Mouse (Mus musculus): ENCODE measurements at regions not wholly inside any gene's neighbourhood (a gene's known extent, or its start where the extent isn't known, plus 50 kb on each side); places are given as distances from the start of the nearest gene placed in this dataset.
A peak's percentile ranks its signal among the peaks of the same experiment; 100 is the strongest.

- Histone ChIP-seq H3K4me2 (ENCODE audit: low read depth, low read length) (no peak overlapping the region), H3K27ac (ENCODE audit: low read length) (no peak overlapping the region), H3K9ac (ENCODE audit: low read length) (no peak overlapping the region), H3K27me3 (ENCODE audit: control insufficient read depth, insufficient read depth, low read depth, low read length) (no peaks in the 10 kb centered on the region), H3K36me3 (ENCODE audit: control insufficient read depth, insufficient read depth, low read length) (no peaks in the 10 kb centered on the region), H3K9me3 (ENCODE audit: control insufficient read depth, low read length) (no peaks in the 10 kb centered on the region), H3K4me1 (replicated peaks; ENCODE audit: control insufficient read depth, insufficient read depth, low read length) (no peaks in the 10 kb centered on the region; the same call in 1 of the 2 replicates), H3K4me3 (ENCODE audit: low read length) (no peak overlapping the region)
- WGBS: 74% methylated on average over 10 of the region's 10 CpGs
- ATAC-seq (ENCODE audit: low read depth): no peak
Measured at GRCm38 (mm10) chr12:77045356-77045755, 83.4 kb upstream of the Max start.

DNA sequence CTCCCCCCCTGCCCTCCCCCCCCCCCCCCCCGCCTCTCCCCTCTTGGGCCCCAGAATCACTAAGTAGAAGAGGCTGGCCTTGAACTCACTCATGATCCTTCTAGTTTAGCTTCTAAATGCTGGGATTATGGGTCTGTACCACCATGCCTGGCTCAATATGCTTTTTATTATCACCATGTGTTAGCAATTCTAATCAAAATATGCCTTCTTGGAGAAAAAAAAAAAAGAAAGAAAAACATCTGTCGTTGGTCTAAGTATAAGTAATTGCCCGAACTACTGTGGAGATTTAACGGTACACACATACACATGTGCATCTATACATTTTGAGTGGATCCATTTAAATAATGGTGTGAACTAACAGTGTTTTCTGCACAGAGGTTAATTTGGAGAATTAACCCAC, 80.4 kb upstream of the Max start:
- 60% methylated on average over 3 of the region's 4 CpGs for WGBS
- no peaks in the 10 kb centered on the region for H3K9me3 ChIP-seq (ENCODE audit: control insufficient read depth, low read length)
- no peak for ATAC-seq (ENCODE audit: low read depth)
- peaks cover 4% of the 10 kb centered on the region; the same call in 1 of the 2 replicates for H3K4me1 ChIP-seq (replicated peaks; ENCODE audit: control insufficient read depth, insufficient read depth, low read length)
- no peak overlapping the region for H3K9ac ChIP-seq (ENCODE audit: low read length)
- H3K27ac ChIP-seq (ENCODE audit: low read length): no peak overlapping the region
- no peak overlapping the region for H3K4me2 ChIP-seq (ENCODE audit: low read depth, low read length)
- H3K27me3 ChIP-seq (ENCODE audit: control insufficient read depth, insufficient read depth, low read depth, low read length): no peaks in the 10 kb centered on the region
- no peak overlapping the region for H3K4me3 ChIP-seq (ENCODE audit: low read length)
- no peaks in the 10 kb centered on the region for H3K36me3 ChIP-seq (ENCODE audit: control insufficient read depth, insufficient read depth, low read length)

GRCm38 (mm10) chr12:77041141-77041540, 79.1 kb upstream of the Max start:
- WGBS: 34% methylated on average over 5 of the region's 5 CpGs
- Histone ChIP-seq H3K4me1 (replicated peaks; ENCODE audit: control insufficient read depth, insufficient read depth, low read length) (peaks cover 4% of the 10 kb centered on the region; the same call in 1 of the 2 replicates), H3K36me3 (ENCODE audit: control insufficient read depth, insufficient read depth, low read length) (no peaks in the 10 kb centered on the region), H3K4me3 (ENCODE audit: low read length) (no peak overlapping the region), H3K27me3 (ENCODE audit: control insufficient read depth, insufficient read depth, low read depth, low read length) (no peaks in the 10 kb centered on the region), H3K9me3 (ENCODE audit: control insufficient read depth, low read length) (no peaks in the 10 kb centered on the region), H3K4me2 (ENCODE audit: low read depth, low read length) (no peak overlapping the region), H3K27ac (ENCODE audit: low read length) (no peak overlapping the region), H3K9ac (ENCODE audit: low read length) (no peak overlapping the region)
- no peak for ATAC-seq (ENCODE audit: low read depth)

DNA sequence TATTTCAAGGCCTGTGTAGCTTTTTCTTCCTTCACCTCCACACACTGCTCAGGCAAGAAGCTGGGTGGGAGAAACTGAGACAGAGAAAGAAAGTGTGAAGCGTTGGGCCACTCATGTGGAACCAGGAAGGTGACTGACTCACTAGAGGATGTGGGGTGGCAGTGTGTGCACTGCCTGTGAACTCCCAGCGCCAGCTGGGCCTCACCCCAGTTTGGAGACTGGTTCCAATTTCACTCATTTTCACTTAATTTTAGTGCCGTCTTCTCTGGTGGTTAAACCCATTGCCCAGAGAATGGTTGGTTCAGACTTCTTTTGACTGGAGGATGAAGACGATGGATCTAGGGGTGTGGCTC, 77.9 kb upstream of the Max start:
- peak; percentile 41; the same call in 1 of the 2 replicates for ATAC-seq (ENCODE audit: low read depth)
- no peak overlapping the region for H3K4me2 ChIP-seq (ENCODE audit: low read depth, low read length)
- no peak overlapping the region for H3K4me3 ChIP-seq (ENCODE audit: low read length)
- WGBS: 77% methylated on average over 4 of the region's 4 CpGs
- peak overlapping the region; percentile 37 for H3K27ac ChIP-seq (ENCODE audit: low read length)
- no peak overlapping the region for H3K9ac ChIP-seq (ENCODE audit: low read length)
- H3K36me3 ChIP-seq (ENCODE audit: control insufficient read depth, insufficient read depth, low read length): no peaks in the 10 kb centered on the region
- no peaks in the 10 kb centered on the region for H3K9me3 ChIP-seq (ENCODE audit: control insufficient read depth, low read length)
- peaks cover 4% of the 10 kb centered on the region; the same call in 1 of the 2 replicates for H3K4me1 ChIP-seq (replicated peaks; ENCODE audit: control insufficient read depth, insufficient read depth, low read length)
- no peaks in the 10 kb centered on the region for H3K27me3 ChIP-seq (ENCODE audit: control insufficient read depth, insufficient read depth, low read depth, low read length)

DNA sequence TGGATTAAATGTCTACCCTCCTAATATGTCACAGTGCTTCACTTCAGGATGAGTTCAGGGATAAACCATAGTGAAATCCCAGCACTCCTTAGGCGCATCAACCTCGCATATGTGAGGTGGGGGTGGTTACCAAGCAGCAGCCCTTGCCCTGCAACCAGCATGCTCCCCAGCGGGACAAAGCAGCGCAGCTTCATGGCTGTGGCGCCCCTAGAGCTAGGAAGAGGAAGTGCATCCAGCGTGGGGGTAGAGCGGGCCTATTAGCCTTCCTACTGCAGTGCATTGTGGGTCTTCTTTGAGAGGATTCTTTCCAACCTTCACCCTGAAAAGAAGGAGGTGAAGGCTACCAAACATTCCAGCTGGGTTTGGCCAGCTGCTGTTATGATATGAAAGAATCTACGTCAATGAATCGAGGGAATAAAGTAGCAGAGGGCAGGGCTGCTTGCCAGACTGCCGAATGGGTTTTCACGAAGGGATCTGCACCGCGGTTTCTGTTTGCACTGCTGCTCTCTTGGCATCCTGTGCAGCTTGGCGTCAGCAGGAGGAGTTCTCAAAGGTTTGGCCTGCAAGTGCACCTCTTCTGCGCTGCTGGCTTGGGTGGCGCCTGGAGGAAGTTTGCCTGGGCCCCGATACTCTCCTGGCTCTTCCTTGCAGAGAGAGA, 77.4 kb upstream of the Max start:
- Histone ChIP-seq H3K9ac (ENCODE audit: low read length) (no peak overlapping the region), H3K36me3 (ENCODE audit: control insufficient read depth, insufficient read depth, low read length) (no peaks in the 10 kb centered on the region), H3K4me3 (ENCODE audit: low read length) (no peak overlapping the region), H3K4me1 (replicated peaks; ENCODE audit: control insufficient read depth, insufficient read depth, low read length) (peaks cover 4% of the 10 kb centered on the region; the same call in 1 of the 2 replicates), H3K4me2 (ENCODE audit: low read depth, low read length) (no peak overlapping the region), H3K27me3 (ENCODE audit: control insufficient read depth, insufficient read depth, low read depth, low read length) (no peaks in the 10 kb centered on the region), H3K27ac (ENCODE audit: low read length) (peak overlapping the region; percentile 37), H3K9me3 (ENCODE audit: control insufficient read depth, low read length) (no peaks in the 10 kb centered on the region)
- WGBS: 56% methylated on average over 17 of the region's 17 CpGs
- ATAC-seq (ENCODE audit: low read depth): peak; percentile 66; the same call in 1 of the 2 replicates

DNA sequence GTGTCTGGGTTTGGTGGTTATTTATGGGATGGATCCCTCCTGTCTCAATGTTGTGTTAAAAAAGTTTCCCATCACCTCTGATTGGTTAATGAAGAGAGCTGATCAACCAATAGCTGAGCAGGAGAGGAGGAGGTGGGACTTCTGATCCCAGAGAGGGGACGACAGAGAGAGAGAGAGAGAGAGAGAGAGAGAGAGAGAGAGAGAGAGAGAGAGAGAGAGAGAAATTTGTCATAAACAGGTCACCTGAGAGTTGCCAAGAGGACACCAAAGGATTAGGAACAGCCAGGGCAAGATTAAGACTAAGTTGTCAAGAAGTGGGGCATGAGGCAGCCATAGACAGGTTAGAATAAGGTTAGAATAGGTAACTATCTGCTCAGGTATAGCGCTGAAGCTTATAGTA, 73.7 kb upstream of the Max start:
- no peak overlapping the region for H3K27ac ChIP-seq (ENCODE audit: low read length)
- H3K4me1 ChIP-seq (replicated peaks; ENCODE audit: control insufficient read depth, insufficient read depth, low read length): peaks cover 4% of the 10 kb centered on the region; the same call in 1 of the 2 replicates
- H3K27me3 ChIP-seq (ENCODE audit: control insufficient read depth, insufficient read depth, low read depth, low read length): no peaks in the 10 kb centered on the region
- WGBS: 48% methylated on average over 2 of the region's 2 CpGs
- no peak for ATAC-seq (ENCODE audit: low read depth)
- H3K4me3 ChIP-seq (ENCODE audit: low read length): no peak overlapping the region
- no peak overlapping the region for H3K4me2 ChIP-seq (ENCODE audit: low read depth, low read length)
- no peaks in the 10 kb centered on the region for H3K9me3 ChIP-seq (ENCODE audit: control insufficient read depth, low read length)
- H3K36me3 ChIP-seq (ENCODE audit: control insufficient read depth, insufficient read depth, low read length): no peaks in the 10 kb centered on the region
- no peak overlapping the region for H3K9ac ChIP-seq (ENCODE audit: low read length)

- Histone ChIP-seq H3K36me3 (ENCODE audit: control insufficient read depth, insufficient read depth, low read length) (no peaks in the 10 kb centered on the region), H3K27me3 (ENCODE audit: control insufficient read depth, insufficient read depth, low read depth, low read length) (no peaks in the 10 kb centered on the region), H3K9ac (ENCODE audit: low read length) (no peak overlapping the region), H3K9me3 (ENCODE audit: control insufficient read depth, low read length) (no peaks in the 10 kb centered on the region), H3K4me1 (replicated peaks; ENCODE audit: control insufficient read depth, insufficient read depth, low read length) (no peaks in the 10 kb centered on the region), H3K27ac (ENCODE audit: low read length) (no peak overlapping the region), H3K4me3 (ENCODE audit: low read length) (no peak overlapping the region), H3K4me2 (ENCODE audit: low read depth, low read length) (no peak overlapping the region)
- WGBS: 65% methylated on average over 1 of the region's 1 CpGs
- ATAC-seq (ENCODE audit: low read depth): no peak
Measured at GRCm38 (mm10) chr12:77031448-77031847, 69.4 kb upstream of the Max start.

- 53% methylated on average over 7 of the region's 7 CpGs for WGBS
- H3K9ac ChIP-seq (ENCODE audit: low read length): no peak overlapping the region
- H3K4me1 ChIP-seq (replicated peaks; ENCODE audit: control insufficient read depth, insufficient read depth, low read length): no peaks in the 10 kb centered on the region
- no peak overlapping the region for H3K4me2 ChIP-seq (ENCODE audit: low read depth, low read length)
- no peaks in the 10 kb centered on the region for H3K9me3 ChIP-seq (ENCODE audit: control insufficient read depth, low read length)
- no peak overlapping the region for H3K4me3 ChIP-seq (ENCODE audit: low read length)
- H3K27me3 ChIP-seq (ENCODE audit: control insufficient read depth, insufficient read depth, low read depth, low read length): no peaks in the 10 kb centered on the region
- H3K36me3 ChIP-seq (ENCODE audit: control insufficient read depth, insufficient read depth, low read length): no peaks in the 10 kb centered on the region
- no peak overlapping the region for H3K27ac ChIP-seq (ENCODE audit: low read length)
- ATAC-seq (ENCODE audit: low read depth): no peak
Measured at GRCm38 (mm10) chr12:77025431-77025879, 63.5 kb upstream of the Max start.

GRCm38 (mm10) chr12:77022538-77022937, 60.5 kb upstream of the Max start:
- H3K9ac ChIP-seq (ENCODE audit: low read length): no peak overlapping the region
- no peak overlapping the region for H3K4me2 ChIP-seq (ENCODE audit: low read depth, low read length)
- no peak for ATAC-seq (ENCODE audit: low read depth)
- 71% methylated on average over 5 of the region's 5 CpGs for WGBS
- no peak overlapping the region for H3K4me3 ChIP-seq (ENCODE audit: low read length)
- H3K9me3 ChIP-seq (ENCODE audit: control insufficient read depth, low read length): no peaks in the 10 kb centered on the region
- no peaks in the 10 kb centered on the region for H3K27me3 ChIP-seq (ENCODE audit: control insufficient read depth, insufficient read depth, low read depth, low read length)
- no peaks in the 10 kb centered on the region; the same call in 1 of the 2 replicates for H3K4me1 ChIP-seq (replicated peaks; ENCODE audit: control insufficient read depth, insufficient read depth, low read length)
- no peak overlapping the region for H3K27ac ChIP-seq (ENCODE audit: low read length)
- H3K36me3 ChIP-seq (ENCODE audit: control insufficient read depth, insufficient read depth, low read length): no peaks in the 10 kb centered on the region

Data from lung, embryonic 16.5 days (tissue).